Mouse (Mus musculus) gastrocnemius, postnatal 14 days (tissue): ENCODE results near the gene Sh2b3. TPM values are rescaled to one million over a fixed set of nuclear protein-coding genes. Genes with fewer than 3 reads are reported as not detected.

Experiments
- DNase-seq: peaks from one replicate; pipeline ENCODE4 v3.0.0; 2021; ENCODE audit warnings: mixed read lengths
- intact Hi-C: fragments of 180-260 bp; cut with DNase I; formaldehyde crosslinking; loops from one replicate; pipeline ENCODE4 v1.15.1; 2025; ENCODE audit warnings: low total_unique reads
- total RNA-seq, 2 experiments: library from RNA; stranded (reverse); gene quantifications; 2 replicates each; pipeline ENCODE4 v1.2.3; 2021

The Sh2b3 gene
- total RNA-seq, 2 experiments from 2014 or later, result 17.6 to 21.2 TPM

GRCm38 (mm10) chr5:121811485-121811931 is 25.9 kb downstream of the Sh2b3 start:
- no peak for DNase-seq
- intact Hi-C loops, result no loop called here

GRCm38 (mm10) chr5:121810331-121811151 is 26.9 kb downstream of the Sh2b3 start:
- intact Hi-C loops, result no loop called here
- DNase-seq, result no peak

- intact Hi-C loops, result no loop called here
- peak; percentile 50 for DNase-seq
Measured at GRCm38 (mm10) chr5:121809667-121810224, 27.7 kb downstream of the Sh2b3 start.

GRCm38 (mm10) chr5:121808202-121808601 is 29.2 kb downstream of the Sh2b3 start:
- no peak for DNase-seq
- intact Hi-C loops, result no loop called here

DNA sequence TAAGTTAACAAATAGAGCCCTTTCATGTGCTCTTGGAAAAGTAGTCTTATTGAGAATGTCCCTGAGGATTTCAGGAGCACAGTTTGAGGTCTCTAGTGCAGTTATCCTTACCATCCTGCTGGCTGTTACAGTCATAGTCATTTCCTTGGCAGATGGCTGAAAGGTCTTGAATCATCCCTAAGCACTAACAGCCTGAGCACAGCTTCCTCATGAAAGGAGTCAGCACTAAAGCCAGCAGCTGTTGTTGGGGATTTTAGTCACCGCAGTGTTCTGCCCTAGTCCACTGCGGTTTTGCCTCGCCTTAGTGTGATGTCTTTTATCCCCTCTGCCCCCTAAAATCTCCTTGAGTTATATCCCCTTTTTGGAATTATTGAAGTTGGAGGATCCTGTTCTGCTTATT is 30.3 kb downstream of the Sh2b3 start:
- intact Hi-C loops, result no loop called here
- DNase-seq, result no peak

DNA sequence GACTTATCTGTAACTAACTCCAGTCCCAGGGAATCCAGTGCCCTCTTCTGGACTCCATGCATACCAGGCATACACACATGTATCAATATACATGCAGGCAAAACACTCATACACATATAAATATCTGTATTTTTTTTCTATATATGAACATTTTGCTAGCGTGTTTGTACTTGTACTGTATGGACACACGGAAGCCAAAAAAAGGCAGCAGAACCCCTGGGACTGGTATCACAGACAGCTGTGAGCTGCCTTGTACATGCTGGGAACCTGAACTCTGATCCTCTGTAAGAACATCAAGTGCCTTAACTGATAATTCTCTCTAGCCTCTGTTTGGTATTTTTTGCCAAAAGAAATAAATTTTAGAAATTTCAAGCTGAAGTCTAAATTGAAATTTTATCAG is 39.0 kb downstream of the Sh2b3 start:
- DNase-seq, result no peak
- intact Hi-C loops, result loop anchor here (10.0 kb wide), 1 partner anchor 46 kb away; the partner anchor contains the start of gene Pheta1

- DNase-seq, result no peak
- intact Hi-C loops, result loop anchor here (10.0 kb wide), 1 partner anchor 49 kb away; the partner anchor contains the start of gene Pheta1
Measured at GRCm38 (mm10) chr5:121795800-121796199, 41.6 kb downstream of the Sh2b3 start.

DNA sequence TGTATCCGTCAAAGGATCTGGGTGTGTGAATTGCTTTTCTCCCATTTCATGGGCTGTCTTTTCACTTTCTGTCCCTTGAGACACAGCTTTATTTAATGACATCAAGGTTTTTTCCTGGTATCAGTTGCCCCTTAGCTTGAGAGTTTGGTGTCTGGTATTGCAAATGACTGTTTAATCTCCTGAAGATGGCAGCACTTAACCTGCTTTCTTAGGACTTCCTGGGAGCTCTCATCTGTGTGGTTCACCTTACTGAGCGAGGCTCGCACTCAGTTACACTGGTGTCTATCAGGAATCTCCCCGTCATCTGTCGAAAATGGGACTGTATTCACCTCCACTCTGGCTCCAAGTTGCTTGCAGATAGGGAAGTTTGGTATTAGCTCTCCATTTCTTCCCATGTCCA is 46.4 kb downstream of the Sh2b3 start:
- intact Hi-C loops, result loop anchor here (10.0 kb wide), 1 partner anchor 54 kb away; the partner anchor contains the start of gene Pheta1
- no peak for DNase-seq

DNA sequence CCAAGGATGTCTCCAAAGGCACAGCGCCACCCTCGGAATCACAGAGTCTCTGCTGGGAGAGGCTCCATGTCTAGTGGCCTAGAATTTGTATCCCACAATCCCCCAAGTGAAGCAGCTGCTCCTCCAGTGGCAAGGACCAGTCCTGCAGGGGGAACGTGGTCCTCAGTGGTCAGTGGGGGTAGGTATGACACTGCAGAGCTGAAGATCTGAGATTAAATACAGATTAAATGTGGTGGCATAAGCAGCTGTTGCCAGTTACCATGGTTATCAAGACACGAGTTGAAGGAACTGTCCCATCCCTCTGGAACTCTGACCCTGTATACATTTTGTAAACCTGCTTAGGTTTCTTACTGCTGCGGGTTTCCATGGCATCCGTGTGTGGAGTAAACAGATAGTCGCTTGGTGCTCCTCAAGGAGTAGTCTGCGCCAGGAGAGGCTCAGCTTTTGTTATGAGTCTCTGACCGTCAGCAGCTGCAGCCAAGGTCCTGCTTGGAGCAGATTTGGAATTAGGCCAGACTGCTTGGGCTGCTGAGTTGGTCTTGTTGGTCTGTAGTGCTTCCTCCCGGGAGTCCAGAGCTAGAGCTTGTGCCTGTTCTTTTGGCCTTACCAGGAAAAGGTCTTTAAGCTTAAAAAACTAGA is 53.5 kb downstream of the Sh2b3 start:
- DNase-seq, result peak; percentile 60
- intact Hi-C loops, result no loop called here

DNA sequence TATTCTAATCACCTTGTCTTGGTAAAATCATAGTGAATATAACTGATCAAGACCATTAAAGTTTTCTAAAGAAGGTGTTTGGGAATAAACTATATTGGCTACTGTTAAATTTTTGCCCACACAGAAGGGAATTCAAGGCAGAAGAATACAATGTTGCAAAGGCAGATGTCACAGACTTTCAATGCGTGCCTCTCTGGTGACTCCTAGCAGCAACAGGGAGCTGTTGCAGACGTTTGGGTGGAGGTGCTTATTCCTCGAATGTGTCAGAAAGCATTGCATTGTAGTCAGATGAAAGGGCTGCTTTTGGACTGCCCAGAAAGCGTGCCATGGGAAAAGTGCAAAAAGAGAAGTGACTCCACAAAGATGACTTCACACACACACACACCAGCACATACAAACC is 55.0 kb downstream of the Sh2b3 start:
- intact Hi-C loops, result no loop called here
- no peak for DNase-seq

GRCm38 (mm10) chr5:121780180-121780579 is 57.3 kb downstream of the Sh2b3 start:
- intact Hi-C loops, result no loop called here

GRCm38 (mm10) chr5:121778485-121779119 is 58.8 kb downstream of the Sh2b3 start:
- no peak for DNase-seq
- intact Hi-C loops, result no loop called here

More at GRCm38 (mm10) chr5:121780180-121780579, 57.3 kb downstream of the Sh2b3 start:
- DNase-seq, result no peak

- DNase-seq, result no peak
- intact Hi-C loops, result no loop called here
Measured at GRCm38 (mm10) chr5:121771611-121772010, 65.8 kb downstream of the Sh2b3 start.

- intact Hi-C loops, result no loop called here
- DNase-seq, result no peak
Measured at GRCm38 (mm10) chr5:121769827-121770226, 67.6 kb downstream of the Sh2b3 start.

DNA sequence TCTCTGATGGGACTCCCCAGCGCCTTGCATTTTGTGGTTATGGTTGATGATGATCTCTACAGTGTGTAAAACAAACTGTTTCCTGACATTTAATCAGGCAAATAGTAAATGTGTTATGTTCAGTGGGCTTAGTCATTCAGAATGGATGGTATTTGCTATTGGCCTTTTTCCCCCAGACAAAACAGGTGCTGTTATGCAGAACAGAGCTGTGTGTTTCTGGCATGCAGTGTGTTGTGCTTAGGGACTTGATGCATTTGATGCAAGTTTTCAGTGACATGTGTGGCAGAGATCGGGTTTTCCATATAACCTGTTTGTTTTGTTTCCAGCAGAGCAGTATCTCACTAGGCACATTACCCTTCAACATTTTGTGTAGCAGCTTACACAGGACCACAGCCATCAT is 69.9 kb downstream of the Sh2b3 start:
- intact Hi-C loops, result no loop called here

GRCm38 (mm10) chr5:121766038-121766773 is 71.2 kb downstream of the Sh2b3 start:
- DNase-seq, result no peak
- intact Hi-C loops, result no loop called here

More for the DNA sequence above, 69.9 kb downstream of the Sh2b3 start:
- no peak for DNase-seq
